Mouse (Mus musculus) lung, adult 2 months (tissue): ENCODE results near the gene Sgpp2.

Experiments used
- CTCF ChIP-seq: fragments of 200-500 bp; IDR thresholded peaks from 2 replicates; pipeline ENCODE4 v1.5.1; 2011; ENCODE audit warnings: mild to moderate bottlenecking, low read length, control low read depth; ENCODE audit not compliant: insufficient read depth
- POLR2A ChIP-seq: fragments of 200-500 bp; IDR thresholded peaks from 2 replicates; pipeline ENCODE4 v1.6.1; 2011; ENCODE audit warnings: low read depth, mild to moderate bottlenecking, control low read depth, low read length, borderline replicate concordance; ENCODE audit errors: extremely low read depth

- no peak for TF ChIP-seq POLR2A
- TF ChIP-seq CTCF: no peak
Measured at GRCm38 (mm10) chr1:78395737-78396136, 85.6 kb downstream of the Sgpp2 start.
